ENCODE assay signal across 24 mouse cellular contexts in genomic region chr7:68069324-68069723, GRCm38 (mm10).
A peak's percentile ranks its signal among the peaks of the same experiment; 100 is the strongest.
DNase-seq lines count a peak whose midpoint lies in the region; ATAC-seq and TF ChIP-seq lines count a peak whose summit lies in the region.
"Had no signal": no experiment of that assay in that cellular context is flagged by ENCODE, and none has a peak within 500 bp of the region (broad histone marks: within the 10 kb centered on the region; RNA-seq: fewer than 3 reads in every experiment).

No protein-coding gene starts in this region.

- H3K4me1 ChIP-seq in heart, embryonic 13.5 days, result peaks cover 73% of the 10 kb centered on the region
- H3K4me1 ChIP-seq in kidney, adult 2 months (ENCODE audit: control insufficient read depth, insufficient read depth, low read length), result peaks cover 61% of the 10 kb centered on the region
- peaks cover 60% of the 10 kb centered on the region for H3K4me1 ChIP-seq in lung, embryonic 16.5 days (replicated peaks; ENCODE audit: control insufficient read depth, insufficient read depth, low read length)
- peaks cover 53% of the 10 kb centered on the region for H3K4me1 ChIP-seq in embryonic facial prominence, embryonic 14.5 days (ENCODE audit: control insufficient read depth, insufficient read depth, low read length)

- H3K4me3 ChIP-seq in heart, embryonic 13.5 days, result no peak overlapping the region
- no peak overlapping the region for H3K4me3 ChIP-seq in kidney, adult 2 months (ENCODE audit: insufficient read depth, low read depth, low read length)
- no peak overlapping the region for H3K4me3 ChIP-seq in lung, embryonic 16.5 days (ENCODE audit: low read length)
- H3K4me3 ChIP-seq in embryonic facial prominence, embryonic 14.5 days (ENCODE audit: low read depth, low read length), result no peak overlapping the region
- H3K4me3 ChIP-seq: forebrain, embryonic 13.5 days; hindbrain, embryonic 13.5 days; layer of hippocampus, adult 2 months; left cerebral cortex, adult 2 months; limb, embryonic 12.5 days had no signal

- TF ChIP-seq CTCF in kidney, adult 2 months (conservative IDR thresholded peaks at IDR 0.05; ENCODE audit: insufficient read depth, insufficient read length, low read depth, low read length), result no peak

- H3K27ac ChIP-seq in heart, embryonic 13.5 days (replicated peaks), result peak overlapping the region; percentile 62
- H3K27ac ChIP-seq in kidney, adult 2 months (ENCODE audit: insufficient read depth, low read depth, low read length), result peak overlapping the region; percentile 67
- H3K27ac ChIP-seq in lung, embryonic 16.5 days (ENCODE audit: low read length), result 0 out of 2 replicates have a peak overlapping the region, but pooled peaks have one; percentile 7
- 0 out of 2 replicates have a peak overlapping the region, but pooled peaks have one; percentile 24 for H3K27ac ChIP-seq in embryonic facial prominence, embryonic 14.5 days (replicated peaks; ENCODE audit: low read depth, low read length)
- H3K27ac ChIP-seq: forebrain, embryonic 13.5 days; hindbrain, embryonic 13.5 days; layer of hippocampus, adult 2 months; left cerebral cortex, adult 2 months; limb, embryonic 12.5 days had no signal

- intact Hi-C loops in heart, postnatal 14 days (cut with DNase I), result loop anchor here (5.0 kb wide), 1 partner anchor 117 kb away; the partner anchor contains the start of gene Igf1r

- no peak overlapping the region for H3K4me2 ChIP-seq in heart, embryonic 13.5 days
- no peak overlapping the region for H3K4me2 ChIP-seq in lung, embryonic 16.5 days (ENCODE audit: low read depth, low read length)
- H3K4me2 ChIP-seq in embryonic facial prominence, embryonic 14.5 days (ENCODE audit: low read depth, low read length), result no peak overlapping the region
- H3K4me2 ChIP-seq: forebrain, embryonic 13.5 days; hindbrain, embryonic 13.5 days; limb, embryonic 12.5 days; liver, embryonic 11.5 days had no signal

- no peaks in the 10 kb centered on the region for H3K36me3 ChIP-seq in heart, embryonic 13.5 days
- no peaks in the 10 kb centered on the region for H3K36me3 ChIP-seq in kidney, adult 2 months (ENCODE audit: control insufficient read depth, insufficient read depth, low read length)
- no peaks in the 10 kb centered on the region for H3K36me3 ChIP-seq in lung, embryonic 16.5 days (ENCODE audit: control insufficient read depth, insufficient read depth, low read length)
- H3K36me3 ChIP-seq in embryonic facial prominence, embryonic 14.5 days (ENCODE audit: control insufficient read depth, insufficient read depth, low read length), result no peaks in the 10 kb centered on the region
- H3K36me3 ChIP-seq: hindbrain, embryonic 13.5 days; limb, embryonic 12.5 days had no signal

- no peak for ATAC-seq in heart, embryonic 13.5 days (ENCODE audit: extremely low read depth, insufficient number of reproducible peaks, low FRiP score, low TSS enrichment)
- peak; percentile 69 for ATAC-seq in lung, embryonic 16.5 days (ENCODE audit: low read depth)
- no peak for ATAC-seq in embryonic facial prominence, embryonic 14.5 days (ENCODE audit: low read depth)
- ATAC-seq: forebrain, embryonic 13.5 days; intestine, embryonic 16.5 days had no signal

- no peak for TF ChIP-seq POLR2A in kidney, adult 2 months (IDR thresholded peaks at IDR 0.05; ENCODE audit: low read depth, low read length)

- 51% methylated on average over 7 of the region's 7 CpGs for WGBS in heart, embryonic 13.5 days
- WGBS in kidney, adult 2 months, result 61% methylated on average over 7 of the region's 7 CpGs
- 39% methylated on average over 7 of the region's 7 CpGs for WGBS in lung, embryonic 16.5 days
- 57% methylated on average over 7 of the region's 7 CpGs for WGBS in embryonic facial prominence, embryonic 14.5 days

- DNase-seq in heart, postnatal 14 days, result no peak
- DNase-seq in kidney, adult 2 months, result no peak
- DNase-seq in kidney, postnatal 14 days, result no peak
- DNase-seq in lung, postnatal 14 days, result no peak
- no peak for DNase-seq in embryonic facial prominence, embryonic 14.5 days (ENCODE audit: low spot score)
- DNase-seq in thymus, postnatal 0 days (ENCODE audit: low spot score), result no peak
- DNase-seq: adrenal gland, postnatal 36 days; cerebellum, adult 18-20 months; cerebellum, postnatal 10 days; gastrocnemius, postnatal 10 days; heart, postnatal 4 days; kidney, postnatal 36 days; liver, postnatal 0 days; midbrain, embryonic 14.5 days; right cerebral cortex, postnatal 14 days had no signal

- no peaks in the 10 kb centered on the region for H3K27me3 ChIP-seq in heart, embryonic 13.5 days (replicated peaks)
- H3K27me3 ChIP-seq in kidney, adult 2 months (replicated peaks; ENCODE audit: control insufficient read depth, insufficient read depth, low read length), result no peaks in the 10 kb centered on the region
- no peaks in the 10 kb centered on the region for H3K27me3 ChIP-seq in lung, embryonic 16.5 days (ENCODE audit: control insufficient read depth, insufficient read depth, low read depth, low read length)
- H3K27me3 ChIP-seq in embryonic facial prominence, embryonic 14.5 days (replicated peaks; ENCODE audit: control insufficient read depth, insufficient read depth, low read length), result no peaks in the 10 kb centered on the region
- H3K27me3 ChIP-seq: forebrain, embryonic 13.5 days; hindbrain, embryonic 13.5 days; limb, embryonic 12.5 days had no signal

- no peaks in the 10 kb centered on the region for H3K9me3 ChIP-seq in heart, embryonic 13.5 days
- no peaks in the 10 kb centered on the region for H3K9me3 ChIP-seq in lung, embryonic 16.5 days (ENCODE audit: control insufficient read depth, low read length)
- H3K9me3 ChIP-seq in embryonic facial prominence, embryonic 14.5 days (ENCODE audit: control insufficient read depth, low read length), result no peaks in the 10 kb centered on the region
- H3K9me3 ChIP-seq: forebrain, embryonic 13.5 days; hindbrain, embryonic 13.5 days; limb, embryonic 12.5 days had no signal

- no peak overlapping the region for H3K9ac ChIP-seq in heart, embryonic 13.5 days
- H3K9ac ChIP-seq in lung, embryonic 16.5 days (ENCODE audit: low read length), result no peak overlapping the region
- H3K9ac ChIP-seq in embryonic facial prominence, embryonic 14.5 days (ENCODE audit: low read depth, low read length), result no peak overlapping the region
- H3K9ac ChIP-seq: forebrain, embryonic 13.5 days; hindbrain, embryonic 13.5 days; limb, embryonic 12.5 days; liver, postnatal 0 days had no signal

Comparison
In these comparisons a context has a peak if more than half of its experiments do, and no peak if none do; other contexts are left out.
1. H3K27ac ChIP-seq: peak in every context shown above with its lines; median percentile 67 in kidney, adult 2 months; 62 in heart, embryonic 13.5 days; 24 in embryonic facial prominence, embryonic 14.5 days; 7 in lung, embryonic 16.5 days.